Mouse (Mus musculus): ENCODE data around the gene Nsun7. TPM values are rescaled to one million over a fixed set of nuclear protein-coding genes. Genes with fewer than 3 reads are reported as not detected.

The Nsun7 gene
- polyA plus RNA-seq, 1 experiment, result 4.2 TPM

GRCm38 (mm10) chr5:66323131-66323530, 63.4 kb downstream of the Nsun7 start:
- 62% methylated on average over 4 of the region's 4 CpGs for WGBS
- no peaks in the 10 kb centered on the region for H3K27me3 ChIP-seq (ENCODE audit: control insufficient read depth, insufficient read depth, low read length)
- H3K4me3 ChIP-seq (replicated peaks; ENCODE audit: insufficient read depth, low read depth, low read length), result no peak overlapping the region
- TF ChIP-seq POLR2A (IDR thresholded peaks at IDR 0.05; ENCODE audit: borderline replicate concordance, insufficient read depth, low read length) (no peak), CTCF (IDR thresholded peaks at IDR 0.05; ENCODE audit: borderline replicate concordance, insufficient read depth, low read depth, low read length) (no peak)
- no peak overlapping the region for H3K27ac ChIP-seq (ENCODE audit: insufficient read depth, low read length)
- DNase-seq, result no peak
- peaks cover 15% of the 10 kb centered on the region for H3K4me1 ChIP-seq (ENCODE audit: control insufficient read depth, insufficient read depth, low read length)

GRCm38 (mm10) chr5:66323603-66324002, 63.9 kb downstream of the Nsun7 start:
- H3K27me3 ChIP-seq (ENCODE audit: control insufficient read depth, insufficient read depth, low read length), result no peaks in the 10 kb centered on the region
- TF ChIP-seq CTCF (IDR thresholded peaks at IDR 0.05; ENCODE audit: borderline replicate concordance, insufficient read depth, low read depth, low read length) (no peak), POLR2A (IDR thresholded peaks at IDR 0.05; ENCODE audit: borderline replicate concordance, insufficient read depth, low read length) (no peak)
- WGBS, result 39% methylated on average over 11 of the region's 11 CpGs
- peak in 1 of 2 experiments; percentile 37 for DNase-seq
- H3K4me3 ChIP-seq (replicated peaks; ENCODE audit: insufficient read depth, low read depth, low read length), result no peak overlapping the region
- no peak overlapping the region for H3K27ac ChIP-seq (ENCODE audit: insufficient read depth, low read length)
- peaks cover 15% of the 10 kb centered on the region for H3K4me1 ChIP-seq (ENCODE audit: control insufficient read depth, insufficient read depth, low read length)

GRCm38 (mm10) chr5:66326395-66326794, 66.7 kb downstream of the Nsun7 start:
- H3K27me3 ChIP-seq (ENCODE audit: control insufficient read depth, insufficient read depth, low read length), result no peaks in the 10 kb centered on the region
- no peak overlapping the region for H3K27ac ChIP-seq (ENCODE audit: insufficient read depth, low read length)
- 80% methylated on average over 7 of the region's 7 CpGs for WGBS
- DNase-seq, result no peak
- no peak for TF ChIP-seq POLR2A (IDR thresholded peaks at IDR 0.05; ENCODE audit: borderline replicate concordance, insufficient read depth, low read length)
- TF ChIP-seq CTCF (IDR thresholded peaks at IDR 0.05; ENCODE audit: borderline replicate concordance, insufficient read depth, low read depth, low read length), result peak; percentile 61
- H3K4me1 ChIP-seq (ENCODE audit: control insufficient read depth, insufficient read depth, low read length), result peaks cover 15% of the 10 kb centered on the region
- H3K4me3 ChIP-seq (replicated peaks; ENCODE audit: insufficient read depth, low read depth, low read length), result no peak overlapping the region

GRCm38 (mm10) chr5:66327949-66328726, 68.4 kb downstream of the Nsun7 start:
- no peak for DNase-seq
- Histone ChIP-seq H3K4me3 (replicated peaks; ENCODE audit: insufficient read depth, low read depth, low read length) (no peak overlapping the region), H3K4me1 (ENCODE audit: control insufficient read depth, insufficient read depth, low read length) (peaks cover 14% of the 10 kb centered on the region), H3K27ac (ENCODE audit: insufficient read depth, low read length) (no peak overlapping the region), H3K27me3 (ENCODE audit: control insufficient read depth, insufficient read depth, low read length) (no peaks in the 10 kb centered on the region)
- TF ChIP-seq CTCF (IDR thresholded peaks at IDR 0.05; ENCODE audit: borderline replicate concordance, insufficient read depth, low read depth, low read length) (no peak), POLR2A (IDR thresholded peaks at IDR 0.05; ENCODE audit: borderline replicate concordance, insufficient read depth, low read length) (no peak)
- WGBS, result 53% methylated on average over 19 of the region's 19 CpGs

- H3K4me1 ChIP-seq (ENCODE audit: control insufficient read depth, insufficient read depth, low read length), result peaks cover 12% of the 10 kb centered on the region
- no peak overlapping the region for H3K27ac ChIP-seq (ENCODE audit: insufficient read depth, low read length)
- TF ChIP-seq CTCF (IDR thresholded peaks at IDR 0.05; ENCODE audit: borderline replicate concordance, insufficient read depth, low read depth, low read length) (no peak), POLR2A (IDR thresholded peaks at IDR 0.05; ENCODE audit: borderline replicate concordance, insufficient read depth, low read length) (no peak)
- no peak for DNase-seq
- H3K4me3 ChIP-seq (replicated peaks; ENCODE audit: insufficient read depth, low read depth, low read length), result no peak overlapping the region
- 83% methylated on average over 7 of the region's 7 CpGs for WGBS
- H3K27me3 ChIP-seq (ENCODE audit: control insufficient read depth, insufficient read depth, low read length), result no peaks in the 10 kb centered on the region
These were observed 69.1 kb downstream of the Nsun7 start for GRCm38 (mm10) chr5:66328766-66329165.

DNA sequence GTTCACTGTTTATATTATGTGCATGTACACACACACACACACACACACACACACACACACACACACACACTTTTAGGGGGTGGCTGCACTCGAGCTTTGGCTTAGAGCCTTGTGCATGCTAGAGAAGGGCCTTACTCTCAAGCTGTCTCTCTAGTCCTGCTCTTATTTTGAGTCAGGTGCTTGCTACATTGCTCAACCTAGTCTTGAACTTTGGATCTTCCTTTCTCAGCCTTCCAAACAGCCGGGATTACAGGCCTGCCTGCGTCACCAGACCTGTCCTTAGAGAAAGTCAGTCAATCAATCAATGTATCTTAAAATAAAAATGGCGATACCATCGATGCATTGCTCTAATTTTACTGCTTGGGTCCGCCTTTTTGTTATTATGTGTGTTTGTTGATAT, 71.1 kb downstream of the Nsun7 start:
- 96% methylated on average over 6 of the region's 6 CpGs for WGBS
- Histone ChIP-seq H3K4me3 (replicated peaks; ENCODE audit: insufficient read depth, low read depth, low read length) (no peak overlapping the region), H3K27ac (ENCODE audit: insufficient read depth, low read length) (no peak overlapping the region), H3K4me1 (ENCODE audit: control insufficient read depth, insufficient read depth, low read length) (peaks cover under 1% of the 10 kb centered on the region; the same call in 1 of the 2 replicates), H3K27me3 (ENCODE audit: control insufficient read depth, insufficient read depth, low read length) (no peaks in the 10 kb centered on the region)
- no peak for DNase-seq
- TF ChIP-seq POLR2A (IDR thresholded peaks at IDR 0.05; ENCODE audit: borderline replicate concordance, insufficient read depth, low read length), result no peak
- no peak for TF ChIP-seq CTCF (IDR thresholded peaks at IDR 0.05; ENCODE audit: borderline replicate concordance, insufficient read depth, low read depth, low read length)

GRCm38 (mm10) chr5:66337025-66337968, 77.6 kb downstream of the Nsun7 start:
- TF ChIP-seq POLR2A (IDR thresholded peaks at IDR 0.05; ENCODE audit: borderline replicate concordance, insufficient read depth, low read length) (no peak), CTCF (IDR thresholded peaks at IDR 0.05; ENCODE audit: borderline replicate concordance, insufficient read depth, low read depth, low read length) (no peak)
- Histone ChIP-seq H3K4me3 (replicated peaks; ENCODE audit: insufficient read depth, low read depth, low read length) (peak overlapping the region; percentile 51), H3K27ac (ENCODE audit: insufficient read depth, low read length) (no peak overlapping the region), H3K4me1 (ENCODE audit: control insufficient read depth, insufficient read depth, low read length) (peaks cover 5% of the 10 kb centered on the region), H3K27me3 (ENCODE audit: control insufficient read depth, insufficient read depth, low read length) (no peaks in the 10 kb centered on the region)
- WGBS, result 13% methylated on average over 38 of the region's 38 CpGs
- DNase-seq, result peak; percentile 58 to 61

Data from cerebellum, adult 2 months (tissue).